Mouse (Mus musculus) limb, embryonic 13.5 days (tissue): ENCODE measurements around the gene Pthlh. TPM values are rescaled to one million over a fixed set of nuclear protein-coding genes. Genes with fewer than 3 reads are reported as not detected.

Experiments used
- ATAC-seq: fragments of 200-750 bp; cut with Nextera tagmentation; 2 replicates; pipeline ENCODE4 v1.8.0; 2017; ENCODE audit warnings: low read depth, moderate number of reproducible peaks, moderate TSS enrichment; ENCODE audit not compliant: low FRiP score
- H3K27ac ChIP-seq: fragments of 300-500 bp; sonication (generic); 2 replicates; pipeline ENCODE4 v1.5.1; 2015; ENCODE audit warnings: inconsistent platforms, mild to moderate bottlenecking, moderate library complexity
- H3K27me3 ChIP-seq: fragments of 300-500 bp; sonication (generic); 2 replicates; pipeline ENCODE4 v1.6.1; 2015; ENCODE audit warnings: mild to moderate bottlenecking, inconsistent platforms
- H3K36me3 ChIP-seq: fragments of 300-500 bp; sonication (generic); 2 replicates; pipeline ENCODE4 v1.6.1; 2015; ENCODE audit warnings: inconsistent platforms, mild to moderate bottlenecking, moderate library complexity
- H3K4me1 ChIP-seq: fragments of 300-500 bp; sonication (generic); 2 replicates; pipeline ENCODE4 v1.6.1; 2015; ENCODE audit warnings: inconsistent platforms
- H3K4me2 ChIP-seq: fragments of 300-500 bp; sonication (generic); replicated peaks from 2 replicates; pipeline ENCODE4 v1.6.1; 2015; ENCODE audit warnings: inconsistent platforms, mild to moderate bottlenecking, moderate library complexity
- H3K4me3 ChIP-seq: fragments of 300-500 bp; sonication (generic); 2 replicates; pipeline ENCODE4 v1.5.1; 2015; ENCODE audit warnings: moderate library complexity, mild to moderate bottlenecking, inconsistent platforms
- H3K9ac ChIP-seq: fragments of 300-500 bp; sonication (generic); 2 replicates; pipeline ENCODE4 v1.6.1; 2015; ENCODE audit warnings: mild to moderate bottlenecking, inconsistent platforms
- H3K9me3 ChIP-seq: fragments of 300-500 bp; sonication (generic); 2 replicates; pipeline ENCODE4 v1.6.1; 2016; ENCODE audit warnings: inconsistent platforms
- WGBS: fragments of 180-500 bp; shearing (Covaris S2); methylation state at CpG from one replicate; pipeline ENCODE4 v1.1.7; 2015; 5-methylcytosine and 5-hydroxymethylcytosine counted together
- polyA plus RNA-seq: library from polyadenylated mRNA; unstranded; fragments of >200 nt; fragmentation: Nextera tagmentation; extraction: Ambion mirVana; gene quantifications from 2 replicates; pipeline ENCODE4 v1.2.1, GENCODE M21; 2015

Pthlh gene
- polyA plus RNA-seq, 1 experiment from 2014 or later, result 16.0 TPM

DNA sequence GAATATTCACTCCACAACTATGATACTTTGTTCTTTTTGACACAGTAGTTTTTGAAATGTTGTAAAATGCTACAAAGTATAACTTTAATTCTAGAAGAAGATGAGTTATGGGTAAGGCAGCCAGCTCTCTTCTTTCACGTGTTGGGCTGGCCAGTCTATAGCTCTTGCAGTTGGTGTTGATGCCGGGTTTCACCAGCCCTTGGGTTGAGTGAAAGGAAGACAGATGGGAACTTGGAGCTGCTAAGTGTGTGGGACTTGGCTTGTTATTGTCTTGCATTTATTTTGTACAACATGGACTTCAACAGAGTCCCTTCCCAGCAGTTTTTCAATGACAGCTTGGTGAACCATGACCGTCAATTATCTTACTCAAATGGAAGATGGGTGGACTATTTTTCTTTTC, 16.2 kb downstream of the Pthlh start:
- H3K4me1 ChIP-seq, result no peaks in the 10 kb centered on the region
- no peaks in the 10 kb centered on the region for H3K27me3 ChIP-seq
- H3K36me3 ChIP-seq, result peaks cover 3% of the 10 kb centered on the region; the same call in 1 of the 2 replicates
- no peaks in the 10 kb centered on the region for H3K9me3 ChIP-seq
- 82% methylated on average over 3 of the region's 3 CpGs for WGBS
- H3K9ac ChIP-seq, result no peak overlapping the region
- H3K4me2 ChIP-seq, result no peak overlapping the region
- no peak for ATAC-seq
- no peak overlapping the region for H3K27ac ChIP-seq
- H3K4me3 ChIP-seq, result no peak overlapping the region

DNA sequence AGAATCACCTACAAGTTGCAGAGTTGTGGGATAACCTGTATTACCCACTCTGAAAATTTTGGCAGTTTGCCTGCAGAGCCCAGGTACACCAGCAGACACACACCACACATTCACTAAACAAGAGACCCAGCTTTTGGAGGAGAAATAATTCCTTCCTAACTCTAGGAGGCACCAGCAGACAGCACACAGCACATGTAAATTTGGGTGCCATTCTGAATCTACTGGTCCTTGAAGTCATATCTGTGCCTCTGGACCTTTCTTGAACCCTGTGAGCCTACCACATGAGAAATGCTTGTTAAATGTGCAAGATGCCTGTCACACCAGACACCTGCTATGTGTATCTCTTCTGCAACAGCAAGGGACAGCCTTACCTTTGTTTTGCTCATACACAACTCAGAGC, 19.7 kb downstream of the Pthlh start:
- no peak for ATAC-seq
- H3K27ac ChIP-seq, result no peak overlapping the region
- H3K9me3 ChIP-seq, result no peaks in the 10 kb centered on the region
- no peak overlapping the region for H3K4me2 ChIP-seq
- no peaks in the 10 kb centered on the region for H3K27me3 ChIP-seq
- H3K4me3 ChIP-seq, result no peak overlapping the region
- H3K36me3 ChIP-seq, result no peaks in the 10 kb centered on the region
- no peak overlapping the region for H3K9ac ChIP-seq
- H3K4me1 ChIP-seq, result no peaks in the 10 kb centered on the region

GRCm38 (mm10) chr6:147243655-147244054, 20.3 kb downstream of the Pthlh start:
- Histone ChIP-seq H3K9ac (no peak overlapping the region), H3K9me3 (no peaks in the 10 kb centered on the region), H3K27ac (no peak overlapping the region), H3K27me3 (no peaks in the 10 kb centered on the region), H3K36me3 (no peaks in the 10 kb centered on the region), H3K4me3 (no peak overlapping the region), H3K4me1 (no peaks in the 10 kb centered on the region), H3K4me2 (no peak overlapping the region)
- 54% methylated on average over 5 of the region's 5 CpGs for WGBS
- ATAC-seq, result no peak

DNA sequence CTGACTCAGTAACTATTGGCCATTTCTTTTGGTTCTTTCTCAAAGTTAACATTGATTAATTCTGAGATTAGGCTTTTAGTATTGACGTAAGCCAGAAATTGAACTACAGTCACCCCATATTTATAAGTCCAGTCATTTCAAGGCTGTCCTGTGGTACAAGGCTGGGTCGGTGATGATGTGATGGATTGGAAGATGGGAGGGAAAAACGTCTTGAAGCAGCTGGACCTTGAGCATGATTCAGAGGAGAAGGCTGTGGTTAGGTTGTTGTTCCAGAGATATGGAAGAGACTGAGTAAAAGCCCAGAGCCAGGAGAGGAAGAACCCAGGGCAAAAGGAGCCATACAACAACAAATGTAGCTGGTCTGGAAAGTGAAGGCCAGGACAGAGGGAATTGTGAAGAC, 22.4 kb downstream of the Pthlh start:
- ATAC-seq, result no peak
- 72% methylated on average over 3 of the region's 3 CpGs for WGBS

DNA sequence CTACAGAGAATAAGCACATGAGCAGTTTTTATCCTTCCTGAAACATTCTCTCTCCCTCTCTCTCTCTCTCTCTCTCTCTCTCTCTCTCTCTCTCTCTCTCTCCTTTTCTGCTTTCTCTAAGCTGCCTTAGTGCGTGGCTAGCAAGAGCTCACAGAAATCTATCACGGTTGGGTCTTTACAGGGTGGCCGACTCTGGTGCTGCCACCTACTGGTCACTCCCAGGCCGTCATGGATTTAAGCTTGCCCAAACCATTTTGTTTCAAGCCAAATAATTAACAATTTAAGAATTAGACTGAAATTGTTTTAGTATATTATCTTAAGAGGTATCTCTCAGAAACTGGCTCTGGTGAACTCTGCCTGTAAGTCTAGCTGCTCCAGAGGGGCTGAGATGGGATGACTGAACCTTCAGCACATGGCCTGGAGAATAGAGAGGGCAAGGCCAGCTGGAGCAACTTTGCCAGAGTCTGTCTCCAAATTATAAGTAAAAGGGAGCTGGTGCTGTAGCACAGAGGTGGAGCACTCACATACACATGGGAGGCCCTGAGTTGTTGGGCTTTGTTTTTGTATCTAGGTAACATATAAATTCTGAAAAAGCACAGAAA, 23.7 kb downstream of the Pthlh start:
- no peak overlapping the region for H3K4me3 ChIP-seq
- H3K36me3 ChIP-seq, result no peaks in the 10 kb centered on the region
- H3K27me3 ChIP-seq, result no peaks in the 10 kb centered on the region
- H3K4me2 ChIP-seq, result no peak overlapping the region
- peak; percentile 69 for ATAC-seq
- no peak overlapping the region for H3K27ac ChIP-seq
- no peaks in the 10 kb centered on the region for H3K9me3 ChIP-seq
- H3K4me1 ChIP-seq, result no peaks in the 10 kb centered on the region
- WGBS, result 3% methylated on average over 3 of the region's 4 CpGs
- no peak overlapping the region for H3K9ac ChIP-seq

More for the DNA sequence above, 22.4 kb downstream of the Pthlh start:
- Histone ChIP-seq H3K27ac (no peak overlapping the region), H3K9me3 (no peaks in the 10 kb centered on the region), H3K36me3 (no peaks in the 10 kb centered on the region), H3K4me1 (no peaks in the 10 kb centered on the region), H3K4me3 (no peak overlapping the region), H3K4me2 (no peak overlapping the region), H3K27me3 (no peaks in the 10 kb centered on the region), H3K9ac (no peak overlapping the region)

GRCm38 (mm10) chr6:147226696-147227095, 37.3 kb downstream of the Pthlh start:
- Histone ChIP-seq H3K9ac (no peak overlapping the region), H3K4me2 (no peak overlapping the region), H3K27ac (no peak overlapping the region), H3K27me3 (no peaks in the 10 kb centered on the region), H3K4me3 (no peak overlapping the region), H3K9me3 (no peaks in the 10 kb centered on the region), H3K4me1 (no peaks in the 10 kb centered on the region), H3K36me3 (no peaks in the 10 kb centered on the region)
- no peak for ATAC-seq
- 92% methylated on average over 1 of the region's 1 CpGs for WGBS

GRCm38 (mm10) chr6:147219099-147219498, 44.9 kb downstream of the Pthlh start:
- 27% methylated on average over 5 of the region's 5 CpGs for WGBS
- peak; percentile 51; the same call in 1 of the 2 replicates for ATAC-seq
- Histone ChIP-seq H3K4me2 (peak overlapping the region; percentile 16), H3K4me3 (no peak overlapping the region), H3K36me3 (no peaks in the 10 kb centered on the region), H3K27ac (no peak overlapping the region), H3K9me3 (no peaks in the 10 kb centered on the region), H3K4me1 (peaks cover 14% of the 10 kb centered on the region), H3K27me3 (no peaks in the 10 kb centered on the region), H3K9ac (no peak overlapping the region)

DNA sequence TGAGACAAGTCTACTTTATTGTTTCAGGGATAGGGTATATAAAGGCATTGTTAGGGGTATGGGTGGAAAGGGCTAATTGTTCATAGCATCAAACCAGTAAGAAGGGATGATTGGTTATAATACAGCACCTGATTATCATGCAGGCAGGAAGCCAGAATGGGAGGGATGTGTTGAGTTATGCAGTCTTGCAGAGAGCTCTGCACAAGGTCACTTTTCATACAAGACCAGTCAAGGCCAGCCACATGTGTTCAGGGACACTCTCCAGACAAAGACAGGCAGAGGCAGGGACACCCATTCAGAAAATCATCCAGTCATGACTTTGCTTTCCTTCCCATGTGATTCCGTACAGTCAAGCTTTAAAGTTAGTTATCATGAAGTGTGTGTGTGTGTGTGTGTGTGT, 47.8 kb downstream of the Pthlh start:
- Histone ChIP-seq H3K27me3 (no peaks in the 10 kb centered on the region), H3K9me3 (no peaks in the 10 kb centered on the region), H3K9ac (no peak overlapping the region), H3K4me2 (no peak overlapping the region), H3K4me3 (no peak overlapping the region), H3K36me3 (no peaks in the 10 kb centered on the region), H3K27ac (no peak overlapping the region), H3K4me1 (peaks cover 14% of the 10 kb centered on the region)
- ATAC-seq, result no peak
- WGBS, result 82% methylated on average over 1 of the region's 1 CpGs

DNA sequence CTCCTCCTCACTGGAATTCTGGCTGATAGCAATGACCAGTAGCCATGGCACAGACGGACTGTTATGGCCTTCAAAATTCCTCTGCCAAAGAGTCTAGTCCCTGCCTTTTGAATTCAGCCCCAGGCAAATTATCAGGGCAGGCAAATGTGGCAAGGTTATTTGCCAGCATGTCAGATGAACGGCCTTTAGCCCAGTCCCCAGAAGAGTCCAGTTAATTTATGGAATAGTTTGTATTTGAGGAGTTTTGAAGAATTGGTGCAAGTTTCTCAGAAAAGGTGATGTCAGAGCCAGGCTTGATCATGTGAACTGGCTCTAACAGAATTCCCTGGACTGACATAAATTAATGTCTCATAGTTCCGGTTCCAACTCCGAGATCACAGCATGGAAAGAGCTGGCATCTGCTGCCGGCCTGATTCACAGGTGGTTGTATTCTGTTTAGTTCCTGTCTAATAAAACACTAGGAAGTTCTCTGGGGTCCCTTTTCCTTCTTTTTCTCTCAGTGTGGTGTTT, 56.1 kb downstream of the Pthlh start:
- Histone ChIP-seq H3K36me3 (no peaks in the 10 kb centered on the region), H3K9ac (no peak overlapping the region), H3K4me3 (no peak overlapping the region), H3K9me3 (0 out of 2 replicates have a peak, but pooled peaks cover 5% of the 10 kb centered on the region), H3K27me3 (no peaks in the 10 kb centered on the region), H3K27ac (no peak overlapping the region), H3K4me1 (0 out of 2 replicates have a peak, but pooled peaks cover 6% of the 10 kb centered on the region), H3K4me2 (no peak overlapping the region)
- WGBS, result 33% methylated on average over 5 of the region's 5 CpGs
- ATAC-seq, result peak; percentile 48; the same call in 1 of the 2 replicates

Other genes starting within 250 kb of the Pthlh start
- gene Rep15, start 231.6 kb downstream of the Pthlh start, polyA plus RNA-seq, result 1.3 and 1.6 TPM in 2 replicates
- gene Mrps35, start 221.4 kb downstream of the Pthlh start, polyA plus RNA-seq, result 98.6 and 99.6 TPM in 2 replicates
- 1.8 and 2.1 TPM in 2 replicates for gene Mansc4, start 177.2 kb downstream of the Pthlh start, polyA plus RNA-seq
- 7.4 and 8.8 TPM in 2 replicates for gene Klhl42, start 172.8 kb downstream of the Pthlh start, polyA plus RNA-seq
- 27.8 and 30.1 TPM in 2 replicates for gene Ccdc91, start 211.6 kb upstream of the Pthlh start, polyA plus RNA-seq